Mouse (Mus musculus) lung, postnatal 0 days (tissue): Measurements from ENCODE around the gene Itpr2. TPM values are rescaled to one million over a fixed set of nuclear protein-coding genes. Genes with fewer than 3 reads are reported as not detected.

Experiments used
- ATAC-seq: fragments of 200-750 bp; cut with Nextera tagmentation; 2 replicates; pipeline ENCODE4 v1.8.0; 2017; ENCODE audit warnings: moderate library complexity
- DNase-seq: peaks from one replicate; pipeline ENCODE4 v3.0.0-alpha.2; 2016; ENCODE audit warnings: low spot score
- H3K27ac ChIP-seq: fragments of 300-500 bp; sonication (generic); 2 replicates; pipeline ENCODE4 v1.5.1; 2014; ENCODE audit warnings: antibody characterized with exemption, mild to moderate bottlenecking, low read length, mixed read lengths
- H3K27me3 ChIP-seq: fragments of 300-500 bp; sonication (generic); replicated peaks from 2 replicates; pipeline ENCODE4 v1.6.1; 2014; ENCODE audit warnings: low read length, mixed read lengths; ENCODE audit not compliant: insufficient read depth
- H3K36me3 ChIP-seq: fragments of 300-500 bp; sonication (generic); 2 replicates; pipeline ENCODE4 v1.6.1; 2014; ENCODE audit warnings: low read length, mixed read lengths; ENCODE audit not compliant: insufficient read depth
- H3K4me1 ChIP-seq: fragments of 300-500 bp; sonication (generic); 2 replicates; pipeline ENCODE4 v1.6.1; 2014; ENCODE audit warnings: antibody characterized with exemption, low read depth, low read length, mixed read lengths; ENCODE audit not compliant: insufficient read depth
- H3K4me2 ChIP-seq: fragments of 300-500 bp; sonication (generic); replicated peaks from 2 replicates; pipeline ENCODE4 v1.6.1; 2014; ENCODE audit warnings: low read depth, mild to moderate bottlenecking, low read length, moderate library complexity, mixed read lengths
- H3K4me3 ChIP-seq: fragments of 300-500 bp; sonication (generic); 2 replicates; pipeline ENCODE4 v1.5.1; 2014; ENCODE audit warnings: low read depth, low read length
- H3K9ac ChIP-seq: fragments of 300-500 bp; sonication (generic); replicated peaks from 2 replicates; pipeline ENCODE4 v1.6.1; 2014; ENCODE audit warnings: low read depth, mild to moderate bottlenecking
- H3K9me3 ChIP-seq: fragments of 300-500 bp; sonication (generic); 2 replicates; pipeline ENCODE4 v1.6.1; 2016; ENCODE audit warnings: low read length, mixed read lengths
- CTCF ChIP-seq: IDR thresholded peaks from 2 replicates; pipeline ENCODE4 v1.5.1; 2016; ENCODE audit warnings: antibody characterized with exemption, mild to moderate bottlenecking
- EP300 ChIP-seq: IDR thresholded peaks from 2 replicates; pipeline ENCODE4 v1.6.1; 2016; ENCODE audit warnings: antibody characterized with exemption, mild to moderate bottlenecking, control low read depth
- WGBS: fragments of 180-500 bp; shearing (Covaris S2); extraction: QIAGEN DNeasy Blood & Tissue Kit; methylation state at CpG from one replicate; pipeline ENCODE4 v1.1.7; 2014; 5-methylcytosine and 5-hydroxymethylcytosine counted together
- polyA plus RNA-seq: library from polyadenylated mRNA; unstranded; fragments of >200 nt; fragmentation: Nextera tagmentation; extraction: Ambion mirVana; gene quantifications from 2 replicates; pipeline ENCODE4 v1.2.1, GENCODE M21; 2015

Itpr2 gene
- polyA plus RNA-seq, 1 experiment from 2014 or later: 15.7 TPM

- no peak for ATAC-seq
- whole genome bisulfite sequencing: 82% methylated on average over 8 of the region's 8 CpGs
- no peaks in the 10 kb centered on the region for H3K36me3 ChIP-seq
Measured at GRCm38 (mm10) chr6:146326631-146327030, 175.4 kb downstream of the Itpr2 start.

GRCm38 (mm10) chr6:146324541-146325204, 177.3 kb downstream of the Itpr2 start:
- Histone ChIP-seq H3K36me3 (no peaks in the 10 kb centered on the region), H3K27me3 (no peaks in the 10 kb centered on the region), H3K9ac (no peak overlapping the region), H3K4me2 (no peak overlapping the region), H3K27ac (no peak overlapping the region), H3K4me3 (no peak overlapping the region), H3K4me1 (no peaks in the 10 kb centered on the region), H3K9me3 (no peaks in the 10 kb centered on the region)
- 65% methylated on average over 19 of the region's 19 CpGs for WGBS
- ATAC-seq (no peak), DNase-seq (no peak)
- TF ChIP-seq EP300 (no peak), CTCF (no peak)

More at GRCm38 (mm10) chr6:146326631-146327030, 175.4 kb downstream of the Itpr2 start:
- H3K9me3 ChIP-seq: no peaks in the 10 kb centered on the region
- H3K4me1 ChIP-seq: no peaks in the 10 kb centered on the region
- H3K27me3 ChIP-seq: no peaks in the 10 kb centered on the region
- no peak overlapping the region for H3K27ac ChIP-seq
- TF ChIP-seq CTCF (no peak), EP300 (no peak)
- no peak overlapping the region for H3K4me2 ChIP-seq
- DNase-seq: no peak
- no peak overlapping the region for H3K4me3 ChIP-seq
- H3K9ac ChIP-seq: no peak overlapping the region

- no peak overlapping the region for H3K4me3 ChIP-seq
- 52% methylated on average over 7 of the region's 7 CpGs for WGBS
- no peaks in the 10 kb centered on the region for H3K27me3 ChIP-seq
- H3K9me3 ChIP-seq: no peaks in the 10 kb centered on the region
- H3K27ac ChIP-seq: no peak overlapping the region
- TF ChIP-seq CTCF: no peak
- no peak for TF ChIP-seq EP300
- ATAC-seq: no peak
- no peaks in the 10 kb centered on the region for H3K4me1 ChIP-seq
- H3K4me2 ChIP-seq: no peak overlapping the region
- DNase-seq: no peak
- no peaks in the 10 kb centered on the region for H3K36me3 ChIP-seq
- H3K9ac ChIP-seq: no peak overlapping the region
Measured at GRCm38 (mm10) chr6:146322555-146322954, 179.5 kb downstream of the Itpr2 start.

- 28% methylated on average over 4 of the region's 4 CpGs for WGBS
- H3K4me1 ChIP-seq: no peaks in the 10 kb centered on the region
- TF ChIP-seq EP300 (peak; percentile 33; the same call in 1 of the 2 replicates), CTCF (no peak)
- H3K9ac ChIP-seq: no peak overlapping the region
- ATAC-seq: peak; percentile 78
- no peaks in the 10 kb centered on the region for H3K27me3 ChIP-seq
- no peaks in the 10 kb centered on the region for H3K36me3 ChIP-seq
- no peak overlapping the region for H3K4me3 ChIP-seq
- H3K27ac ChIP-seq: no peak overlapping the region
- no peaks in the 10 kb centered on the region for H3K9me3 ChIP-seq
- DNase-seq: peak; percentile 62
- no peak overlapping the region for H3K4me2 ChIP-seq
Measured at GRCm38 (mm10) chr6:146321951-146322350, 180.1 kb downstream of the Itpr2 start.

GRCm38 (mm10) chr6:146316415-146316814, 185.6 kb downstream of the Itpr2 start:
- Histone ChIP-seq H3K9me3 (no peaks in the 10 kb centered on the region), H3K4me1 (no peaks in the 10 kb centered on the region), H3K9ac (no peak overlapping the region), H3K4me2 (no peak overlapping the region), H3K36me3 (peaks cover 3% of the 10 kb centered on the region; the same call in 1 of the 2 replicates), H3K4me3 (no peak overlapping the region), H3K27me3 (no peaks in the 10 kb centered on the region), H3K27ac (no peak overlapping the region)
- whole genome bisulfite sequencing: 73% methylated on average over 6 of the region's 6 CpGs
- ATAC-seq (no peak), DNase-seq (no peak)
- TF ChIP-seq CTCF (no peak), EP300 (no peak)

GRCm38 (mm10) chr6:146315153-146315552, 186.9 kb downstream of the Itpr2 start:
- H3K4me3 ChIP-seq: no peak overlapping the region
- H3K9ac ChIP-seq: no peak overlapping the region
- no peaks in the 10 kb centered on the region for H3K9me3 ChIP-seq
- no peaks in the 10 kb centered on the region for H3K4me1 ChIP-seq
- no peak for TF ChIP-seq EP300
- no peak for TF ChIP-seq CTCF
- no peak overlapping the region for H3K27ac ChIP-seq
- H3K4me2 ChIP-seq: no peak overlapping the region
- ATAC-seq (no peak), DNase-seq (no peak)
- no peaks in the 10 kb centered on the region for H3K27me3 ChIP-seq
- peaks cover 3% of the 10 kb centered on the region; the same call in 1 of the 2 replicates for H3K36me3 ChIP-seq
- WGBS: 90% methylated on average over 8 of the region's 8 CpGs
